Mouse (Mus musculus): ENCODE measurements around the gene Gfra4. TPM values are rescaled to one million over a fixed set of nuclear protein-coding genes. Genes with fewer than 3 reads are reported as not detected.

Gfra4 gene
- polyA plus RNA-seq (2016; fragmentation: Nextera tagmentation; extraction: Ambion mirVana): 16.3 and 18.8 TPM in 2 replicates

GRCm38 (mm10) chr2:131042988-131043387, at the start of gene Gfra4:
Gfra4 (minus strand) TSS chr2:131043088.
- WGBS: 62% methylated on average over 2 of the region's 2 CpGs
- no peaks in the 10 kb centered on the region for H3K36me3 ChIP-seq
- peak within 1 kb of the TSS; percentile 69 for H3K4me3 ChIP-seq (replicated peaks)
- ATAC-seq (ENCODE audit: insufficient number of reproducible peaks, insufficient read depth, low FRiP score, low TSS enrichment, low read depth): no peak
- no peaks in the 10 kb centered on the region for H3K9me3 ChIP-seq
- peak within 1 kb of the TSS; percentile 98 for H3K4me2 ChIP-seq
- H3K27ac ChIP-seq: no peak within 1 kb of the TSS
- H3K4me1 ChIP-seq (replicated peaks): peaks cover 22% of the 10 kb centered on the region
- no peak within 1 kb of the TSS for H3K9ac ChIP-seq (replicated peaks)
- peaks cover 53% of the 10 kb centered on the region for H3K27me3 ChIP-seq

GRCm38 (mm10) chr2:131090852-131091251, 48.0 kb upstream of the Gfra4 start:
- Histone ChIP-seq H3K27ac (no peak overlapping the region), H3K27me3 (no peaks in the 10 kb centered on the region), H3K9ac (replicated peaks) (no peak overlapping the region), H3K9me3 (no peaks in the 10 kb centered on the region), H3K4me1 (replicated peaks) (no peaks in the 10 kb centered on the region), H3K4me3 (replicated peaks) (no peak overlapping the region), H3K4me2 (no peak overlapping the region), H3K36me3 (no peaks in the 10 kb centered on the region)
- ATAC-seq (ENCODE audit: insufficient number of reproducible peaks, insufficient read depth, low FRiP score, low TSS enrichment, low read depth): no peak
- 80% methylated on average over 3 of the region's 3 CpGs for WGBS

- Histone ChIP-seq H3K9ac (replicated peaks) (no peak overlapping the region), H3K27me3 (no peaks in the 10 kb centered on the region), H3K4me3 (replicated peaks) (no peak overlapping the region), H3K9me3 (no peaks in the 10 kb centered on the region), H3K36me3 (no peaks in the 10 kb centered on the region), H3K4me1 (replicated peaks) (no peaks in the 10 kb centered on the region), H3K27ac (no peak overlapping the region), H3K4me2 (no peak overlapping the region)
- WGBS: 71% methylated on average over 1 of the region's 1 CpGs
- ATAC-seq (ENCODE audit: insufficient number of reproducible peaks, insufficient read depth, low FRiP score, low TSS enrichment, low read depth): no peak
Measured at GRCm38 (mm10) chr2:131089634-131090033, 46.7 kb upstream of the Gfra4 start.

GRCm38 (mm10) chr2:131088581-131088980, 45.7 kb upstream of the Gfra4 start:
- 83% methylated on average over 4 of the region's 4 CpGs for WGBS
- no peak overlapping the region for H3K4me2 ChIP-seq
- no peak overlapping the region for H3K4me3 ChIP-seq (replicated peaks)
- no peaks in the 10 kb centered on the region for H3K4me1 ChIP-seq (replicated peaks)
- no peaks in the 10 kb centered on the region for H3K27me3 ChIP-seq
- no peaks in the 10 kb centered on the region for H3K9me3 ChIP-seq
- H3K36me3 ChIP-seq: no peaks in the 10 kb centered on the region
- H3K9ac ChIP-seq (replicated peaks): no peak overlapping the region
- ATAC-seq (ENCODE audit: insufficient number of reproducible peaks, insufficient read depth, low FRiP score, low TSS enrichment, low read depth): no peak
- H3K27ac ChIP-seq: no peak overlapping the region

DNA sequence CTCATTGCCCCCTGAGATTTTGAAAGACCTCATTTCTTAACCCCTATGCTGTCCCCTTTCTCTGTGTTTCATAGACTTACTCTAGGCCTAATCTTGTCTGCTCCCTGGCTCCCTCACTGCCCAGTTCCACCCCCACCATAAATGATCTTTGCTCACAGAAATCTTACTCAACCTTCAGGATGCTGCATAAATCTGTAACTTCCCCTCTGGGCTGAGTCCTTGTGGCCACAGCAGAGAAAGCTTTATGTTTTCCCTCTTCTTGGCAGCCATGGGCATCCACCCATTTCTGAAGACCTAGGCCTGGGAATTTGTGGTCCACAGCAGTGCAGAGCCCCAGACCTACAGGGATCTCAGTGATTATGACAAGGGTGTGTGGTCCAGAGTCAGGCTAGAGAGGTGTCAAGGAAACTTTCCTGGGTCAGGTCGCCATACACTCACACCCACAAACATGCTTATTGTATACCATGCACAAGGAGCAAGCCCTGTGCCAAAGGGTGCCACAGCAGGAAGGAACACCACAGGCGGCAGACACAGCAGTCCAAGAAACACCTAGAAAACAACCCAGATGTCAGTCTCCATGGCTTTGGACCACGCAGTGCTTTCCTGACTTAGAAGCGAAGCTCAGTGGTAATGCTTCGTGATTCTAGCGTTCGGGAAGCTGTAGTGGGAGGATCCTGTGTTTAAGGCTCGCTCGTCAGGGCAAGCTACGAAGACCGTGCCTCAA, 43.9 kb upstream of the Gfra4 start, which contains the start of gene Siglec1:
Gene Siglec1, minus strand, starts transcription at position 99 of the 724 bp plus-strand sequence.
- no peak for ATAC-seq (ENCODE audit: insufficient number of reproducible peaks, insufficient read depth, low FRiP score, low TSS enrichment, low read depth)
- Histone ChIP-seq H3K9me3 (no peaks in the 10 kb centered on the region), H3K4me3 (replicated peaks) (no peak within 1 kb of the TSS), H3K36me3 (no peaks in the 10 kb centered on the region), H3K4me2 (no peak within 1 kb of the TSS), H3K9ac (replicated peaks) (no peak within 1 kb of the TSS), H3K27ac (no peak within 1 kb of the TSS), H3K27me3 (no peaks in the 10 kb centered on the region), H3K4me1 (replicated peaks) (no peaks in the 10 kb centered on the region)
- 88% methylated on average over 11 of the region's 11 CpGs for WGBS

DNA sequence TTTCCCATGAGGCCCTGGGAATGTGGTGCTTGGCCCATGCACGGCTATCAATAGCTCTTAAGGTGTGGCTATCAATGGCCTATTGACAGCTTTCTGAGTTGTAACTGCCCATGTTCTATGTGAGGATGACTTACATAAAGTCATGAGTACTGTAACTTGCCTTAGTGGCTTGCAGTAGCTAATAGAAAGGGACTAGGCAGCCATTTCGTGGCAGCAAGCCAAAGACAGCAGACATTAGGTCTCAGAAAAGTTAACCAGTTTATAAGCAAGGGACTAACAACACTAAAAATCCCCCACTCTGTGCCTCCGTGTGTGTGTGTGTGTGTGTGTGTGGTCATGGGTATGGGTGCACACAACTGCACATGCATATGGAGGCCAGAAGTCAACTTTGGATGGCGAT, 41.3 kb upstream of the Gfra4 start:
- WGBS: 85% methylated on average over 4 of the region's 4 CpGs
- no peak overlapping the region for H3K4me3 ChIP-seq (replicated peaks)
- H3K9ac ChIP-seq (replicated peaks): no peak overlapping the region
- H3K36me3 ChIP-seq: no peaks in the 10 kb centered on the region
- ATAC-seq (ENCODE audit: insufficient number of reproducible peaks, insufficient read depth, low FRiP score, low TSS enrichment, low read depth): no peak
- no peak overlapping the region for H3K4me2 ChIP-seq
- 0 out of 2 replicates have a peak, but pooled peaks cover 5% of the 10 kb centered on the region for H3K27me3 ChIP-seq
- no peaks in the 10 kb centered on the region for H3K9me3 ChIP-seq
- H3K4me1 ChIP-seq (replicated peaks): no peaks in the 10 kb centered on the region
- no peak overlapping the region for H3K27ac ChIP-seq

GRCm38 (mm10) chr2:131080507-131080906, 37.6 kb upstream of the Gfra4 start:
- H3K36me3 ChIP-seq: no peaks in the 10 kb centered on the region
- no peak for ATAC-seq (ENCODE audit: insufficient number of reproducible peaks, insufficient read depth, low FRiP score, low TSS enrichment, low read depth)
- 0 out of 2 replicates have a peak, but pooled peaks cover 8% of the 10 kb centered on the region for H3K27me3 ChIP-seq
- 78% methylated on average over 5 of the region's 5 CpGs for WGBS
- H3K9ac ChIP-seq (replicated peaks): no peak overlapping the region
- H3K4me1 ChIP-seq (replicated peaks): no peaks in the 10 kb centered on the region
- H3K27ac ChIP-seq: no peak overlapping the region
- no peak overlapping the region for H3K4me3 ChIP-seq (replicated peaks)
- H3K9me3 ChIP-seq: no peaks in the 10 kb centered on the region
- H3K4me2 ChIP-seq: no peak overlapping the region

DNA sequence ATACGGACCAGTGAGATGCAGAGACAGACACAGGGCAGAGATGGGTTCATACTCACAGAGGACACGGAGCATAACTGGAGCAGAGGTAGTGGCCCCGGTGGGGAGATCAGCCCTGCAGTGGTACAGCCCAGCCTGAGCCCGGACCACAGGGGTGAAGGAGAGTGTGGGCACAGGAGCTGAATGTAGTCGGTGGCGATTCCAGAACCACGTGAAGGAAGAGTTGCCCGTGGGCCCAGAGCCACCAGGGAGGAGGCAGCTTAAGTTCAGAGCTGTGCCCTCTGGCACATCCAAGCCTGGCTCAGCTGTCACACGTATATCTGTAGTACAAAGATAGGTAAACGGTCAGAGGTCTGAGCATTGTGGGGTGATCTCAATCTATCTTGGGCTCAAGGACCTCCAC, 29.6 kb upstream of the Gfra4 start:
- ATAC-seq (ENCODE audit: insufficient number of reproducible peaks, insufficient read depth, low FRiP score, low TSS enrichment, low read depth): no peak
- 83% methylated on average over 10 of the region's 10 CpGs for WGBS
- Histone ChIP-seq H3K4me2 (no peak overlapping the region), H3K9me3 (no peaks in the 10 kb centered on the region), H3K27ac (no peak overlapping the region), H3K4me3 (replicated peaks) (no peak overlapping the region), H3K27me3 (peaks cover 5% of the 10 kb centered on the region; the same call in 1 of the 2 replicates), H3K4me1 (replicated peaks) (peaks cover 10% of the 10 kb centered on the region; the same call in 1 of the 2 replicates), H3K9ac (replicated peaks) (no peak overlapping the region), H3K36me3 (no peaks in the 10 kb centered on the region)

DNA sequence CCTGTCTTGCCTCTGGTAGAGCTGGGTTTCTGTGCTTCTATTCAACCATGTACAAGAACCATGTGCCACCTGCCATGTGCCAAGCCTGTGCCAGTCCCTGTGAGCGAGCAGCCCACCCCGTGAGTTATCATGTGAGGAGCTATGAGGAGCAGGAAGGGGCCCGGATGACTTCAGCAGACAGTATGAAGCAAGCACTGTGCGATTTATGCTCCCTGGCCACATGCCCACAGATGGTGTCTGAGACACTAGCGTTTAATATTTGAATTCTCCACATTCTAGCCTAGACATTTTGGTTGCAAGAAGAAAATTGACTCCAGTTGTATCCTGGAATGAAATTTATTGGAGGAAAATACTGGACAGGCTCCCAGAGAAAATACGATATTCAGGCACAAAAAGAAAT, 24.6 kb upstream of the Gfra4 start:
- no peaks in the 10 kb centered on the region for H3K36me3 ChIP-seq
- no peaks in the 10 kb centered on the region for H3K9me3 ChIP-seq
- no peak overlapping the region for H3K9ac ChIP-seq (replicated peaks)
- peaks cover 21% of the 10 kb centered on the region for H3K4me1 ChIP-seq (replicated peaks)
- H3K4me2 ChIP-seq: no peak overlapping the region
- ATAC-seq (ENCODE audit: insufficient number of reproducible peaks, insufficient read depth, low FRiP score, low TSS enrichment, low read depth): no peak
- H3K27me3 ChIP-seq: peaks cover 32% of the 10 kb centered on the region
- no peak overlapping the region for H3K27ac ChIP-seq
- H3K4me3 ChIP-seq (replicated peaks): no peak overlapping the region
- WGBS: 71% methylated on average over 6 of the region's 6 CpGs

- H3K4me1 ChIP-seq (replicated peaks): peaks cover 24% of the 10 kb centered on the region
- peaks cover 43% of the 10 kb centered on the region for H3K27me3 ChIP-seq
- H3K27ac ChIP-seq: no peak overlapping the region
- no peak for ATAC-seq (ENCODE audit: insufficient number of reproducible peaks, insufficient read depth, low FRiP score, low TSS enrichment, low read depth)
- 72% methylated on average over 9 of the region's 9 CpGs for WGBS
- no peak overlapping the region for H3K4me3 ChIP-seq (replicated peaks)
- no peak overlapping the region for H3K4me2 ChIP-seq
- no peaks in the 10 kb centered on the region for H3K36me3 ChIP-seq
- H3K9ac ChIP-seq (replicated peaks): no peak overlapping the region
- 0 out of 2 replicates have a peak, but pooled peaks cover 4% of the 10 kb centered on the region for H3K9me3 ChIP-seq
Measured at GRCm38 (mm10) chr2:131066342-131066741, 23.5 kb upstream of the Gfra4 start.

DNA sequence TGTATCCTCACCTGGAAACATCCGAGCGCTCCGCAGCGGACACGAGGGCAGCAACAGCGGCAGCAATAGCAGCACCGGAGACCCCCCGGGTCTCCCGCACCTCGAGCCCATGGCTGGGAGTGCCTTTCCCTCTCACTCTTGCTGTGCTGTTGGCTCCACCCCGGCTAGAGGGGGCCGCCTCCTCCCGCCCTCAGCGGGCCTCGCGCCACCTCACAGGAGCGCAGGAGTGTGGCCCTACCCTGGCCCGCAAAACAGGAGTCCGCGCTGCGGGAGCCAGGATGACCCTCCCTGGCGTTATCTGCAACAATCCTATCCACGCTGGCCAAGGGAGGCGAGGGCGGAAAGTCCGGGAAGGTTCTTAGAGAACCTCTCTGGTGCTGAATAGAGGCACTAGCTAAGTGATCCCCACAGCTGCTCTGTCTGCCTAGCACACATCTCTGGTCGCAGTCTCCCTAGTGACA, 20.5 kb upstream of the Gfra4 start, which contains the start of gene Adam33:
Gene Adam33, minus strand, starts transcription at position 411 of the 461 bp plus-strand sequence.
- 1% methylated on average over 27 of the region's 27 CpGs for WGBS
- H3K36me3 ChIP-seq: no peaks in the 10 kb centered on the region
- peak within 1 kb of the TSS; percentile 63 for H3K4me2 ChIP-seq
- H3K9ac ChIP-seq (replicated peaks): peak within 1 kb of the TSS; percentile 37; the same call in 1 of the 2 replicates
- H3K27ac ChIP-seq: no peak within 1 kb of the TSS
- peaks cover 39% of the 10 kb centered on the region for H3K4me1 ChIP-seq (replicated peaks)
- peaks cover 47% of the 10 kb centered on the region for H3K27me3 ChIP-seq
- 0 out of 2 replicates have a peak, but pooled peaks cover 4% of the 10 kb centered on the region for H3K9me3 ChIP-seq
- H3K4me3 ChIP-seq (replicated peaks): peak within 1 kb of the TSS; percentile 33
- ATAC-seq (ENCODE audit: insufficient number of reproducible peaks, insufficient read depth, low FRiP score, low TSS enrichment, low read depth): peak; percentile 63; the same call in 1 of the 2 replicates
